Mouse (Mus musculus) midbrain, embryonic 13.5 days (tissue): ENCODE results near the gene Lonrf2. TPM values are rescaled to one million over a fixed set of nuclear protein-coding genes. Genes with fewer than 3 reads are reported as not detected.

Source experiments
- ATAC-seq: fragments of 200-750 bp; cut with Nextera tagmentation; 2 replicates; pipeline ENCODE4 v1.8.0; 2017; ENCODE audit warnings: mild to moderate bottlenecking, moderate TSS enrichment, moderate library complexity
- H3K27ac ChIP-seq: fragments of 300-500 bp; sonication (generic); 2 replicates; pipeline ENCODE4 v1.5.1; 2015; ENCODE audit warnings: inconsistent platforms, mild to moderate bottlenecking, moderate library complexity
- H3K27me3 ChIP-seq: fragments of 300-500 bp; sonication (generic); 2 replicates; pipeline ENCODE4 v1.6.1; 2015; ENCODE audit warnings: mild to moderate bottlenecking, inconsistent platforms
- H3K36me3 ChIP-seq: fragments of 300-500 bp; sonication (generic); 2 replicates; pipeline ENCODE4 v1.6.1; 2015; ENCODE audit warnings: mild to moderate bottlenecking, inconsistent platforms
- H3K4me1 ChIP-seq: fragments of 300-500 bp; sonication (generic); replicated peaks from 2 replicates; pipeline ENCODE4 v1.6.1; 2015; ENCODE audit warnings: inconsistent platforms
- H3K4me2 ChIP-seq: fragments of 300-500 bp; sonication (generic); replicated peaks from 2 replicates; pipeline ENCODE4 v1.6.1; 2015; ENCODE audit warnings: moderate library complexity, mild to moderate bottlenecking, inconsistent platforms
- H3K4me3 ChIP-seq: fragments of 300-500 bp; sonication (generic); replicated peaks from 2 replicates; pipeline ENCODE4 v1.5.1; 2015; ENCODE audit warnings: mild to moderate bottlenecking, inconsistent platforms
- H3K9ac ChIP-seq: fragments of 300-500 bp; sonication (generic); replicated peaks from 2 replicates; pipeline ENCODE4 v1.6.1; 2015; ENCODE audit warnings: mild to moderate bottlenecking, inconsistent platforms
- H3K9me3 ChIP-seq: fragments of 300-500 bp; sonication (generic); 2 replicates; pipeline ENCODE4 v1.6.1; 2016; ENCODE audit warnings: mild to moderate bottlenecking, inconsistent platforms
- WGBS: fragments of 180-500 bp; shearing (Covaris S2); methylation state at CpG from one replicate; pipeline ENCODE4 v1.1.7; 2015; 5-methylcytosine and 5-hydroxymethylcytosine counted together
- polyA plus RNA-seq: library from polyadenylated mRNA; unstranded; fragments of >200 nt; fragmentation: Nextera tagmentation; extraction: Ambion mirVana; gene quantifications from 2 replicates; pipeline ENCODE4 v1.2.1, GENCODE M21; 2015

Lonrf2 gene
- polyA plus RNA-seq, 1 experiment from 2014 or later, result 14.1 TPM

DNA sequence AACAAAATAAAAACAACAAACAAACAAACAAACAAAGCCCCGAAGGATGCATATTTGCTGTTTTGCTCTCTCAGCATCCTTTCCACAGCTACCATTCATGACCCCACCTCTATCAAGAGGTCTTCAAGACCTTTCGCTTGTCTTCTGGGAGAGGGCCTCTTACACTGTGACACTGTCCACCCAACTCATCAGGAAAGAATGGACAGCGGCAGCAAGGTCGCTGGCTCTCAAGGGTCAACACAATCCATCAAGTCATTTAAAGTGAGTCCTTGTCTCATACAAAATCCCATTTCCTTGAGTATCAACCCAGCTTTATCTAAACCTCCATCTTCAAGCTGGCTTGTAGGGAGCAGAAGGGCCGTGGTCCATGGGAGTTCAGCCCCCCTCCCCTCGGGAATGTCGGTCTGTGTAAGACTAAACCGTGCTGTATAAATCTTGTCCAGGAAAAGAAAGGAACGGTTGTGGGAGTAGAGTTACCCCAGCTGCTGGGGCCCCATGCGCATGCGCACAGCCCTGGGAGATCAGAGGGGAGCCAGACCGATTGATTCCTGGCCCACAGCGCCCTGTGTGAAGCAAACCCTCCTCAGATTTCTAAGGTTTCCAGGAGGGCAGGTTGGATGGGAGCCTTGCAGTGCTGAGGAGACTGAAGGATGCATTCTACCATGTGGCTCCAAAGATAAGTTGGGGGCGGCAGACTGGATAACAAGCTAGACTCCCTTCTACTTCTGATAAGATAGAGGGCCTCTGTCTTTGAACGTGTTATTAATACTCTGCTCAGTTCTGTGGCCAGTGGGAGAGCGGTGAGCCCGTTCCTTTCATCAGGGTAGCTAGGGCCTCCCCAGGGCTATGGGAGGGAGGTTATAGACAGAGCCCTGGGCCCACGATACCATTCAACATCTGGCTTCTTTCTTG is 69.6 kb downstream of the Lonrf2 start:
- Histone ChIP-seq H3K4me3 (no peak overlapping the region), H3K27ac (peak overlapping the region; percentile 74), H3K9ac (0 out of 2 replicates have a peak overlapping the region, but pooled peaks have one; percentile 16), H3K4me1 (peaks cover 39% of the 10 kb centered on the region), H3K27me3 (0 out of 2 replicates have a peak, but pooled peaks cover 7% of the 10 kb centered on the region), H3K4me2 (peak overlapping the region; percentile 25), H3K36me3 (no peaks in the 10 kb centered on the region), H3K9me3 (no peaks in the 10 kb centered on the region)
- WGBS, result 31% methylated on average over 18 of the region's 18 CpGs
- peak; percentile 79 for ATAC-seq

DNA sequence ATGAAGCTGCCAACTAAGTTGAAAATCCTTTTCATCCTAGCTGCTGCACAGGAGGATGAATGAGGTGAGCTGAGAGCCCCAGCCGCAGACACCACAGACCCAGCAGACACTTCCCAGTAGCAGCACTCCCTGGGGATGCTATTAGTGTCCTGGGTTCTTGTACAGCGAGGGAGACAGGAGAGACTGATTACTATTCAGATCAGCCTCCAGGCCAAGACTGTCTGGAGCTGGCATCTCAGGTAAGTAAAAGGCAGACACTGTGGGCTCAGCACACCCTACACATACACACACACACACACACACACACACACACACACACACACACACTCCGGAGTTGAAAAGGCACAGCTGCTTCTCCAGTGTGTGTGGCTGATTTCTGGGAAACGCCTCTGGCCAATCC is 70.3 kb downstream of the Lonrf2 start:
- ATAC-seq, result peak; percentile 64
- 54% methylated on average over 4 of the region's 4 CpGs for WGBS

DNA sequence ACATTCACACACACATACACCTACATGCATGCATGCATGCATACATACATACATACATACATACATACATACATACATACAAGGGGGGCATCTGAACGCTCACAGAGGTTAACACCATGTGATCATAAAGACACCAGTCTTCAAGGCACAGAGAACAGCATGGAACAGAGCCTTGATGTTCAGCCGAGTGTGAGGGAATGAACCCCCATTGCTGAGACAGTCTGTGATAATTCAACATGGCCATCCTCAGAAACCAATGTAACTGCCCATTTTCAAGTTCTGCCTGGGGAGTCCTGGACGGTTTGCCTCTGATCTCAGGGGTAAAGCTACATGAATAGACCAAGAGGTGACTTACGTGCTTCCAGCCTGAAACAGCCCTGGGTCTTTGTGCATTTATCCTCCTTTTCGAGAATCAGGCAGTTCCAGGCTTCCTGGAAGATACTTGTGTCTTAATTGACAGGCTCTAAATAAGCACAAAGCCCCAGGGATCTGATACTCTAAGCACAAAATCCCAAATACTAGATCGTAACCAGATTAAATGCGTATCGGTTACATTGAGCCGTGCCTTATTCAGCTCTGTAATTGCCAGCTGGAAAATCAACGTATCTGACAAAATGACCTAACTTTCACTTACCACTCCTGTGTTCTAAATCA is 72.4 kb downstream of the Lonrf2 start:
- Histone ChIP-seq H3K27ac (peak overlapping the region; percentile 15; the same call in 1 of the 2 replicates), H3K4me2 (no peak overlapping the region), H3K9ac (no peak overlapping the region), H3K4me1 (peaks cover 34% of the 10 kb centered on the region), H3K4me3 (no peak overlapping the region), H3K27me3 (0 out of 2 replicates have a peak, but pooled peaks cover 6% of the 10 kb centered on the region), H3K9me3 (no peaks in the 10 kb centered on the region), H3K36me3 (no peaks in the 10 kb centered on the region)
- 37% methylated on average over 10 of the region's 10 CpGs for WGBS
- ATAC-seq, result no peak

More for the DNA sequence above, 70.3 kb downstream of the Lonrf2 start:
- H3K4me3 ChIP-seq, result no peak overlapping the region
- H3K27me3 ChIP-seq, result 0 out of 2 replicates have a peak, but pooled peaks cover 7% of the 10 kb centered on the region
- no peak overlapping the region for H3K9ac ChIP-seq
- peaks cover 39% of the 10 kb centered on the region for H3K4me1 ChIP-seq
- no peaks in the 10 kb centered on the region for H3K36me3 ChIP-seq
- no peak overlapping the region for H3K4me2 ChIP-seq
- no peaks in the 10 kb centered on the region for H3K9me3 ChIP-seq
- peak overlapping the region; percentile 74; the same call in 1 of the 2 replicates for H3K27ac ChIP-seq

DNA sequence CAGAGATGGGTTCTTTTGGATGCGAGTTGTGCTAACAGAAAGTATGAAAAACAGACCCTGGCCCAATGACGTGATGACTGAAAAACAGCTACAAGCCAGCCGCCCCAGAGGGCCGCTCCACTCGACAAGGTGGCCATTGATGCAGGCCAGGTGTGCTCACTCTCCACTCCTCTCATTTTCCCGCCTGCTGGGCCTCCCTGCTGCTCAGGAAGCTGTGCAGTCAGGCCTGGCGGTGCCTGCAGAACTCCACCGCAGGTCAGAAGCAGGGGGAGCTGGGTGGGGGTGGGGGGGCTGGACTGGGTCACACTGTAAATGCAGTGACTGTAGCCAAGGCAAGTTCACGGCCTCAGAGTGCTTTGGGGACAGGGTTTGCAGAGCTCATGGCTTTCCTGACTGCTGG is 76.1 kb downstream of the Lonrf2 start:
- 0 out of 2 replicates have a peak, but pooled peaks have one; percentile 11 for ATAC-seq

DNA sequence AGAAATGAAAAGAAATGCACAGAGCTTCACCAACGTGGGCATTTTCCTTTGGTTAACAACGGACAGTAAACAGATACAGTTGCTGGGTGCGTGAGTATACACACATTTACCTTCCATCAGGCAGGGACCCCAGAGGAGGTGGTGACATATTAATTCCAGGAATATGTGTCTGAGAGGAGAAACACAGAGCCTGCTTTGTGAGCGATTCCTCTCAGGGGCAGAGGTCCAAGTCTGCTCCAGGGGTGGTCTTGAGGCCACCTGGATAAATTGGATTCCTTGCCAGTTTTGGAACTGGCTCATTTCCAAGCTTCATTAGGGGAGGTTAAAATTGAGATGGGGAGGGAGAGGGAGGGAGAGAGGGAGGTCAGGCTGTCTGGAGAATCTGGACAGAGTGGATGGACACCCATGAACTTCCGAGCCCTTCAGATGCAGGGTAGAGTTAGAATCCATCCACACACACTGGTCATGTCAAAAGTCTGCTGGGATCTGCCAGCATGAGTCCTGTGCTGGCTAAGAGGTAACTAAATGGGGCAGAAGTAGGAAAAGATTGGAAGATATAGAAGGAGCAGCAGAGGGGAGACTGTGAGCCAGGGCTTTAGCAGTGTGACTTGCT is 78.6 kb downstream of the Lonrf2 start:
- Histone ChIP-seq H3K4me1 (no peaks in the 10 kb centered on the region), H3K27ac (no peak overlapping the region), H3K27me3 (no peaks in the 10 kb centered on the region), H3K9ac (no peak overlapping the region), H3K9me3 (no peaks in the 10 kb centered on the region), H3K4me2 (no peak overlapping the region), H3K4me3 (no peak overlapping the region), H3K36me3 (no peaks in the 10 kb centered on the region)
- WGBS, result 73% methylated on average over 5 of the region's 5 CpGs
- ATAC-seq, result no peak

More for the DNA sequence above, 76.1 kb downstream of the Lonrf2 start:
- Histone ChIP-seq H3K9me3 (no peaks in the 10 kb centered on the region), H3K27me3 (no peaks in the 10 kb centered on the region), H3K4me2 (no peak overlapping the region), H3K36me3 (no peaks in the 10 kb centered on the region), H3K4me3 (no peak overlapping the region), H3K9ac (no peak overlapping the region), H3K27ac (no peak overlapping the region), H3K4me1 (peaks cover 17% of the 10 kb centered on the region)
- 54% methylated on average over 9 of the region's 9 CpGs for WGBS

DNA sequence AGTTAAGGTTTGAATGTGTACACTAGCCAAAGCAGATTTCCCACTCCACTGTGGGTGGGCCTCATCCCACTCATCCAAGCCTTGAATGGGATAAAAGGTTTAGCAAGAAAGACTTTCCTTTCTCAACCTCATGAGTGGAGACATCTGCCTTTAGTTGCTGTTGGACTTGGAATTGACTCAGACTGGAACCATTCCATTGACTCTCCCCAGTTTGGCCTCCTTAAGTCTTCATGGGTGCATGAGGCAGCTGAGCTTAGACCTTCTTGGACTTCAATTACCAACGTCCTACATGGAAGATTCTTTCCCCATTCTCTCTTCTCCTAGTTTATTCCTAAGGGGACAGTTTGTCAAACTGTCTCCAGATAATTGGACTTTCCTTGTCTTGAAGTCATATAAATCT is 92.6 kb downstream of the Lonrf2 start:
- no peak overlapping the region for H3K27ac ChIP-seq

More for the DNA sequence above, 92.6 kb downstream of the Lonrf2 start:
- H3K4me2 ChIP-seq, result no peak overlapping the region
- WGBS, result 72% methylated on average over 1 of the region's 1 CpGs
- H3K9ac ChIP-seq, result no peak overlapping the region
- no peak for ATAC-seq
- H3K4me3 ChIP-seq, result no peak overlapping the region
- H3K4me1 ChIP-seq, result no peaks in the 10 kb centered on the region
- no peaks in the 10 kb centered on the region for H3K36me3 ChIP-seq
- no peaks in the 10 kb centered on the region for H3K27me3 ChIP-seq
- H3K9me3 ChIP-seq, result no peaks in the 10 kb centered on the region

Other genes starting within 250 kb of the Lonrf2 start
- 10.7 and 12.7 TPM in 2 replicates for gene Aff3, start 171.8 kb downstream of the Lonrf2 start, polyA plus RNA-seq
- gene Chst10, start 61.5 kb upstream of the Lonrf2 start, polyA plus RNA-seq, result 45.9 and 46.6 TPM in 2 replicates
- gene Nms, start 102.4 kb upstream of the Lonrf2 start, polyA plus RNA-seq, result 0.43 TPM in 1 of 2 replicates, not detected in the other
- 158 and 171 TPM in 2 replicates for gene Pdcl3, start 148.9 kb upstream of the Lonrf2 start, polyA plus RNA-seq